Mouse (Mus musculus): Measurements from ENCODE around the gene Uvrag. TPM values are rescaled to one million over a fixed set of nuclear protein-coding genes. Genes with fewer than 3 reads are reported as not detected.

Gene Uvrag
- polyA plus RNA-seq, 1 experiment from 2014 or later, result 14.8 TPM

DNA sequence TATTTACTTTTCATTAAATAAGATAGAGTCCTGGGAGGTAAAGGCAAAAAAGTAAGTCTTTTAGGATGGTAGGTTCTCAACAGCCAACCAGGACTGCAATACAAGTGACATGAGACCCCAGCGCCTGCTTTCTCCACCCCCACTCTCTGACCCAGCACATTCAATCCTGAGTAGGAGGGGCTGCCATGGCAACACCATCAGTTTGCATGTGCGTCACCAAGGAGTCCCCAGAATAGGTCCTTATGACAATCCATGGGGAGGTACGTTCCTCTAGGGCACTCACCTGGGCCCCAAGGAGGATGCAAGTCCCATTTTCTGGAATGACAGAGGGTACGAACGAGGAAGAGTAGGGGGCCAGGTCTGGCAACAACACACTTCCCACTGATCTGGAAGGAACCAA, 36.4 kb upstream of the Uvrag start:
- Histone ChIP-seq H3K4me3 (no peak overlapping the region), H3K27me3 (replicated peaks) (peaks cover 23% of the 10 kb centered on the region), H3K36me3 (no peaks in the 10 kb centered on the region), H3K27ac (replicated peaks) (no peak overlapping the region), H3K9ac (no peak overlapping the region), H3K9me3 (no peaks in the 10 kb centered on the region), H3K4me2 (no peak overlapping the region), H3K4me1 (peaks cover 33% of the 10 kb centered on the region)
- no peak for ATAC-seq (ENCODE audit: extremely low read depth, insufficient number of reproducible peaks, low FRiP score, low TSS enrichment)
- 89% methylated on average over 5 of the region's 5 CpGs for WGBS

DNA sequence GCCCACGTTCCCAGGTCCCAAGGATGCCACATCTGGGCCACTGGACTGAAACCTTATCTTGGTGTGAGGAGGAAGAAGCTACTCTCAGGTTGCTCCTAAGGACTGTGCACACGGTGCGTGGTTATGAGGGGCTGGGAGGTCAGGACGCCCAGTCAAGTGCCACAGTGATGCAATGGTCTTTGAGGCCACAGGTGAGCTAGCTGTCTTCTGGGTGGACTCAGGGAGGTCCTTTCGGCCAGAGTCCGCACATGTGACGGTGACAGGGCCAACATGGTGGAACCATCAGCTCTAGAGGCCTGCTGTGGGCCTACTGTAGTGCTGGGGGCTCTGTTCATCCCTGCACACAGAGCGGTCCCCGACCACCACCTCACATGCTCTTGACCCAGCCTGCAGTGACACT, 34.7 kb upstream of the Uvrag start:
- Histone ChIP-seq H3K36me3 (no peaks in the 10 kb centered on the region), H3K4me2 (no peak overlapping the region), H3K4me3 (no peak overlapping the region), H3K9ac (no peak overlapping the region), H3K9me3 (no peaks in the 10 kb centered on the region), H3K27me3 (replicated peaks) (peaks cover 10% of the 10 kb centered on the region; the same call in 1 of the 2 replicates), H3K27ac (replicated peaks) (no peak overlapping the region), H3K4me1 (peaks cover 30% of the 10 kb centered on the region)
- ATAC-seq (ENCODE audit: extremely low read depth, insufficient number of reproducible peaks, low FRiP score, low TSS enrichment), result no peak
- 83% methylated on average over 9 of the region's 9 CpGs for WGBS

DNA sequence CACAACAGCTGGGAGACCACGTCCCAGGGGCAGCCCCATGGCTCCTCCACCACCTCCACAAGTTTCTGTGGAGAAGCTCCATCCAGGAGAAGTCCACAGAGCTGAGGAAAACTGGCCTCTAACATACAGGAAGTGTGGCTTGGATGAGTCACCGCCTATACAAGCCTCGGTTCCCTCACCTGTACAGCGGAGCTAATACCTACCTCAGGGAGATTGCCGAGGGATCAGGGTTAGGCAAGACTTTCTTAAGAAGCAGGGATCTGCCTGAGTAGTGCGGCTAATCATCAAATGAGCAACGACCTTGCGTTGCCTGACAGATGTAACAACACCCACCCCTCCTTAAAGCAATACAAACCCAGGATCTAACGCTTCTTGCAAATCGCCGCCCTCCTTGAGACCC, 34.2 kb upstream of the Uvrag start:
- WGBS, result 77% methylated on average over 11 of the region's 11 CpGs
- Histone ChIP-seq H3K9ac (no peak overlapping the region), H3K4me1 (peaks cover 30% of the 10 kb centered on the region), H3K9me3 (no peaks in the 10 kb centered on the region), H3K27ac (replicated peaks) (no peak overlapping the region), H3K4me3 (no peak overlapping the region), H3K4me2 (no peak overlapping the region), H3K27me3 (replicated peaks) (peaks cover 10% of the 10 kb centered on the region; the same call in 1 of the 2 replicates), H3K36me3 (no peaks in the 10 kb centered on the region)
- no peak for ATAC-seq (ENCODE audit: extremely low read depth, insufficient number of reproducible peaks, low FRiP score, low TSS enrichment)

DNA sequence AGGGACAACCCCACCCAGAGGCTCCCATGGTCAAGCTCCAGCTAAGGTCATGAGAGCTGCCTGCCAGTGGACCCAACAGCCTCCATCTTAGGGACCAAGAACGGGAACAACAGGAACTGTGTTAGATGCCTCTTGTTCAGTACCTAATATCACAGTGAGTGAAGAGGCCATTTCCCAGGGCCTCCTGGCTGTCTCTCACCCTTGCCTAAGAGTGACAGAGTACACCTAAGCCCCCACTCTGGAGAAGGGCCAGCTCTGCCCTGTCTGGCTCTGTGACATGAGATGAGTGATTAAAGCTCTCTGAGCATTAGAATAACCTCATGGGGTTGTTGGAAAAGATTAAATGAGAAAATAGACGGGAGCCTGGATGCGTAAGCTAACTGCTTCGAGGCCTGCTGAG, 33.1 kb upstream of the Uvrag start:
- no peak overlapping the region for H3K9ac ChIP-seq

DNA sequence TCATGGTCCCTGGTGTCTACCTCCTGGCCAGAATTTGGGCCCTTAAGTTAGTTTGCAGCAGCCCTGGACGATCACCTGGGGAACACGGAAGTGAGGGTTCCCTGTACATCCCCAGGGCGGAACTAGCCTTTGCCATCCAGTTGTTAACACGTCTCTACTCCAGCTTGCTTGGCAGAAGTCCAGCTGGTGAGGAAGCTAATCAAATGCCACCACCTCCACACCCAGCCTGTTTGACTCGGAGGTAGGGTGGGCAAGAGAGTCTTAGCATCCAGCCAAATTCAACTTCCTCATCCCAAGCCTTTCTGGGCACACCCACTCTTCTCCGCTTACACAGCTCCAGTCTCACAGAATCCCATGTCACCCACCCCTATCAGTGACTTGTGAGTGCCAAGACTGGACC, 32.0 kb upstream of the Uvrag start:
- H3K36me3 ChIP-seq, result no peaks in the 10 kb centered on the region
- 53% methylated on average over 6 of the region's 6 CpGs for WGBS
- H3K9ac ChIP-seq, result no peak overlapping the region
- no peak overlapping the region for H3K27ac ChIP-seq (replicated peaks)
- no peak overlapping the region for H3K4me3 ChIP-seq
- peaks cover 9% of the 10 kb centered on the region; the same call in 1 of the 2 replicates for H3K27me3 ChIP-seq (replicated peaks)
- no peak for ATAC-seq (ENCODE audit: extremely low read depth, insufficient number of reproducible peaks, low FRiP score, low TSS enrichment)
- H3K9me3 ChIP-seq, result no peaks in the 10 kb centered on the region
- H3K4me1 ChIP-seq, result peaks cover 30% of the 10 kb centered on the region
- H3K4me2 ChIP-seq, result no peak overlapping the region

More for the DNA sequence above, 33.1 kb upstream of the Uvrag start:
- WGBS, result 74% methylated on average over 4 of the region's 4 CpGs
- Histone ChIP-seq H3K4me2 (no peak overlapping the region), H3K27ac (replicated peaks) (no peak overlapping the region), H3K4me1 (peaks cover 30% of the 10 kb centered on the region), H3K9me3 (no peaks in the 10 kb centered on the region), H3K36me3 (no peaks in the 10 kb centered on the region), H3K27me3 (replicated peaks) (peaks cover 10% of the 10 kb centered on the region; the same call in 1 of the 2 replicates), H3K4me3 (no peak overlapping the region)
- ATAC-seq (ENCODE audit: extremely low read depth, insufficient number of reproducible peaks, low FRiP score, low TSS enrichment), result no peak

DNA sequence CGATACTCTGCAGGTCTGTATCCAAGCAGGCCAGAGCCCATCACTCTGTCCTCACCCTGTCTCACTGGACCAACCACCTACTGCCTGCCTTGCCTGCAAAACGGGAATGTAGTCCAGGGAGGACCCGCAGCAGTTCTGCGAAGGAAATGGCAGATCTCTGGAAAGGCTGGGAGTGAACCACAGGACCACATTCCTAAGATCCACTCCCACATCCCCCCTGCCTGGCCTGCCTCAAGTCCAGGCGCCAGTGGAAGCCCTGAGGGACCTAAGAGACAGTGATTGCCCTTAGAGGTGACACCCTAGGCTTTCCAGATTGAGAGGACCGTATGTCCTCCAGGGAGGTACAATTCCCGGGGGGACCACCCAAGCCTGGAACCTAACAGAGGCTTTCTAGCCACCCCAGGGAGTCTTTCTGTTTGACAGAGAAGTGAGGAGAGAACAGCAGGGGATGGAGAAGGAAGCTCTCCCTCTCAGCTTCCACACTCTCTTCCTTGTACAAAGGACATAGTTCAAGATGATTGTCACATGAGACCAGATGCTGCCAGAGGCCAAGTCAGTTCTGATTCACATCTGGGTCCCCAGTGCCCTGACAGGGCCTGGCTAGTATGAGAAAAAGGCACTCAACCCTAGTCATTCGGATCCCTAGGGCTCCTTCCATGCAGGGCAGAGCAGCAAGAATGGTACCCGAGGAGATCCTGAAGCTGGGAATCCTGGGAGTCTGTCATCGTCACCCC, 31.0 kb upstream of the Uvrag start:
- Histone ChIP-seq H3K27ac (replicated peaks) (no peak overlapping the region), H3K27me3 (replicated peaks) (0 out of 2 replicates have a peak, but pooled peaks cover 2% of the 10 kb centered on the region), H3K9ac (no peak overlapping the region), H3K4me3 (no peak overlapping the region), H3K9me3 (no peaks in the 10 kb centered on the region), H3K4me1 (peaks cover 30% of the 10 kb centered on the region), H3K4me2 (no peak overlapping the region), H3K36me3 (no peaks in the 10 kb centered on the region)
- WGBS, result 53% methylated on average over 10 of the region's 10 CpGs
- no peak for ATAC-seq (ENCODE audit: extremely low read depth, insufficient number of reproducible peaks, low FRiP score, low TSS enrichment)

DNA sequence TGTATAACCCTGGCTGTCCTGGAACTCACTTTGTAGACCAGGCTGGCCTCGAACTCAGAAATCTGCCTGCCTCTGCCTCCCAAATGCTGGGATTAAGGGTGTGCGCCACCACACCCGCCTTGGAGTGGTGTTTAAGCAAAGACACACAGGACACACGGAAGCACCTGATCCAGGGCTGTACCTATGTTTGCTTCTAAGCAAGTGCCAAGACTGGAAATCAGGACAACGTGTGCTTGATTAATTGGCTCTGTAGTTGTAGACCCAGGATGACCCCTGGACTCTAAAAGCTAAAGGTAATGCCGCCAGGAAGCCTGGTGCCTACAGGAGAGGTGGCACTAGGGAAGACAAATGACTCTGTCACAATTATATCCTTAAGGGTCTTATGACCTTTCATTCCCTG, 29.6 kb upstream of the Uvrag start:
- Histone ChIP-seq H3K4me3 (no peak overlapping the region), H3K4me2 (no peak overlapping the region), H3K27ac (replicated peaks) (no peak overlapping the region), H3K9ac (no peak overlapping the region), H3K4me1 (peaks cover 25% of the 10 kb centered on the region), H3K36me3 (no peaks in the 10 kb centered on the region), H3K9me3 (no peaks in the 10 kb centered on the region), H3K27me3 (replicated peaks) (0 out of 2 replicates have a peak, but pooled peaks cover 2% of the 10 kb centered on the region)
- WGBS, result 88% methylated on average over 6 of the region's 6 CpGs
- no peak for ATAC-seq (ENCODE audit: extremely low read depth, insufficient number of reproducible peaks, low FRiP score, low TSS enrichment)

DNA sequence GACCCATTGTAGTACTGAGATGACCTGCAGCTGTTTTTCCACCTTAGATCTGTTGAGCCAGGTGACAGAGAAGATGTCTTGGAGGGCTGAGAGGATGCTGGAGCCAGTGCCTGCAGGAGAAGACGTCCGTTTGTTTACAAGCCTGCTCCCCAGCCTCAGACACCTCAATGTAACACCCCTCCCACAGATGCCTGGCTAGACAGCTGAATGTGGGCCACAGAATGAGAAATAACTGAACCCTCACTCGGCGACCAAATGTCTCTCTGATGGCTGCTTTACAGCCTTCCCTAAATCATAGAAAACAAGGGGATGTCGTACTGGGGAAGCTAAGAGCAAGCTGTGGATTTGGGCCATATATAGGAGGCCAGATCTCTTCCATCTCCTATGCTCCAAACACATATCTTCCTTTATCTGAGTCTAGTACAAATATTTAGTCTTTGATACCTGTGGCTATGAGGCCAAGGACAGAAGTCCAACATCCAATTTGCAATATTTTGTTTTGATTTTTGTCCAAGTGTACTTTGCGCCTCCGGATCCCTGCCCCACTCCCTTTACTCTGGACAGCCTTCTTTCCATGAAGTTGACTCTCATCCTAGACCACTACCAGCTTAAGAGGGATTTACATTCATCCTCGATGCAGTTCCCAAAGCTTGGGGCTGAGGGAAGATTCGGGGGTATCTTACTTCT, 28.9 kb upstream of the Uvrag start:
- no peak overlapping the region for H3K4me2 ChIP-seq
- no peak for ATAC-seq (ENCODE audit: extremely low read depth, insufficient number of reproducible peaks, low FRiP score, low TSS enrichment)
- 0 out of 2 replicates have a peak, but pooled peaks cover 2% of the 10 kb centered on the region for H3K27me3 ChIP-seq (replicated peaks)
- no peaks in the 10 kb centered on the region for H3K9me3 ChIP-seq
- WGBS, result 76% methylated on average over 9 of the region's 9 CpGs
- no peak overlapping the region for H3K27ac ChIP-seq (replicated peaks)
- no peak overlapping the region for H3K4me3 ChIP-seq
- H3K9ac ChIP-seq, result no peak overlapping the region
- H3K36me3 ChIP-seq, result no peaks in the 10 kb centered on the region
- H3K4me1 ChIP-seq, result peaks cover 24% of the 10 kb centered on the region

DNA sequence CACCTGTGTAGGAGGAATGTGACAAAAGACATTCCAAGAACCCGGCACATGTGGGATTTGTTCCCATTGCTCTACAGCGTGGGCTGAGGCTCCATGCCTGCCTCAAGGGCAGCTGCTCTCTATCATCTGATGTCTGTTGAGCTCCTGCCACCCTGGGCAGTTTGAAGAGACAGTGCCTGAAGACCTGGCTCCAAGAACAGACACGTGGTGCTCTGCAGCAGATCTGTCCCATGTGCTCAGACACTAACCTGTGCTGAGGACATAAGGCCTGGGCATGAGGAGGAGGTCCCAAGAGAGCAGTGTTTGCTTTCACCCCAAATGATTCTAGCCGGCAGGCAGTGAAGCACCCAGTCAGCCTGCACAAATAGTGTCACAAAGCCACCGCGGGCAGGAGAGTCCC, 27.8 kb upstream of the Uvrag start:
- Histone ChIP-seq H3K27ac (replicated peaks) (no peak overlapping the region), H3K4me2 (no peak overlapping the region), H3K4me3 (no peak overlapping the region), H3K36me3 (no peaks in the 10 kb centered on the region), H3K9me3 (no peaks in the 10 kb centered on the region), H3K27me3 (replicated peaks) (0 out of 2 replicates have a peak, but pooled peaks cover 2% of the 10 kb centered on the region), H3K4me1 (peaks cover 20% of the 10 kb centered on the region), H3K9ac (no peak overlapping the region)
- WGBS, result 80% methylated on average over 6 of the region's 6 CpGs
- no peak for ATAC-seq (ENCODE audit: extremely low read depth, insufficient number of reproducible peaks, low FRiP score, low TSS enrichment)

DNA sequence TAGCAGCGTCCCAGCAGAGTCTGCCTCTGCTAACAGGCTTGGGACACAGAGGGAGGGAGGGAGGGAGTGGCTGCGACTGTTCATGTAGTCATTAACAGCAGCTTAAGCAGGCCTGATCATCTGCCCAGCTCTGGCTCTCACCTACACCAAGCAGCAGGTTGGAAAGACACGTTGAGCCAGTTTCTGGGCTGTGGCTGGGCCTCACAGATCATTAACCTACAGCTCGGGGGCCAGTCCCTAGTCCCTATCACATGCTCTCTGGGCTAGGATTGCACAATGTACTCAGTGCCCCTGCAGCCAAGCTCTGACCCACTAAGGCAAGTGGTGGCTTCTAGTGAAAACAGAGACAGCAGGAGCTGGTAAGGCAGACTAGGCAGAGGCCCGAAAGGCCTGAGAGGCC, 27.0 kb upstream of the Uvrag start:
- Histone ChIP-seq H3K27me3 (replicated peaks) (0 out of 2 replicates have a peak, but pooled peaks cover 2% of the 10 kb centered on the region), H3K4me3 (no peak overlapping the region), H3K9ac (no peak overlapping the region), H3K36me3 (no peaks in the 10 kb centered on the region), H3K27ac (replicated peaks) (no peak overlapping the region), H3K9me3 (no peaks in the 10 kb centered on the region), H3K4me2 (no peak overlapping the region), H3K4me1 (peaks cover 13% of the 10 kb centered on the region)
- ATAC-seq (ENCODE audit: extremely low read depth, insufficient number of reproducible peaks, low FRiP score, low TSS enrichment), result no peak
- 67% methylated on average over 5 of the region's 5 CpGs for WGBS

DNA sequence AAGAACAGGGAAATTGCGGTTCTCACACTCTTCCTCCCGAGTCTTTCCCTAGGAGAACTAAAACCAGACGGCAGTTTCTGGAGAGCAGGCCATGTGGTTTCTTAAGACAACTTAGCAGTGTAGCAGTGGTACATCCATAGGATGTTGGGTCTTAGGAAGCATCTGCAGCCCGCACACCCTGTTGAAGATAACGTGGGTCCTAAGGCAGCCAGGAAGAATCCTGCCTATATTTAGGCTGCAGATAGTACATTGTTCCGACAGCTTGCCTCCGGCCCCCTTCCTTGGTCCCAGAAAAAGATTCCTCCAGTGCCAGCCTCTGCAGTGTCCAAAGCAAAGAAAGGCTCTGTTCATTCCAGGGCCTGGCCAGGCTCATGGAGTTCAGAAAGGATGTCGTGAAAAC, 25.2 kb upstream of the Uvrag start:
- no peak for ATAC-seq (ENCODE audit: extremely low read depth, insufficient number of reproducible peaks, low FRiP score, low TSS enrichment)
- no peak overlapping the region for H3K4me2 ChIP-seq
- no peaks in the 10 kb centered on the region for H3K27me3 ChIP-seq (replicated peaks)
- no peaks in the 10 kb centered on the region for H3K9me3 ChIP-seq
- H3K4me3 ChIP-seq, result no peak overlapping the region
- H3K36me3 ChIP-seq, result no peaks in the 10 kb centered on the region
- no peak overlapping the region for H3K9ac ChIP-seq
- WGBS, result 37% methylated on average over 8 of the region's 8 CpGs
- peaks cover 15% of the 10 kb centered on the region for H3K4me1 ChIP-seq
- H3K27ac ChIP-seq (replicated peaks), result no peak overlapping the region

Data from heart, embryonic 13.5 days (tissue).